Mouse (Mus musculus): Measurements from ENCODE around the gene Map6. TPM values are rescaled to one million over a fixed set of nuclear protein-coding genes. Genes with fewer than 3 reads are reported as not detected.
A peak's percentile ranks its signal among the peaks of the same experiment; 100 is the strongest.

Map6 gene
- total RNA-seq, 2 experiments from 2014 or later, result 8.3 to 11.5 TPM

GRCm38 (mm10) chr7:99386030-99386429, 118.8 kb downstream of the Map6 start:
- peak in 1 of 2 experiments; percentile 63 for DNase-seq (ENCODE audit: low spot score in 2 of 2)

Other genes with a start within 250 kb of the Map6 start
- gene Uvrag, start 126.3 kb upstream of the Map6 start, total RNA-seq (2021), result 10 to 100 TPM; 28.9 to 30.4 TPM
- gene Dgat2, start 84.7 kb upstream of the Map6 start, total RNA-seq (2021), result 10 to 100 TPM; 13.0 to 20.0 TPM
- gene Mogat2, start 28.8 kb upstream of the Map6 start, total RNA-seq (2021), result under 1 TPM; 0.15 to 0.16 TPM
- 100 to 1,000 TPM; 409 to 535 TPM for gene Serpinh1, start 85.8 kb downstream of the Map6 start, total RNA-seq (2021)
- gene Gdpd5, start 114.0 kb downstream of the Map6 start, total RNA-seq (2021), result 10 to 100 TPM; 17.1 to 19.2 TPM
- gene Klhl35, start 198.6 kb downstream of the Map6 start, total RNA-seq (2021), result 1 to 10 TPM in 1 of 2 experiments, under 1 TPM in 1; 0.91 to 1.5 TPM
- gene Rps3, start 216.3 kb downstream of the Map6 start, total RNA-seq (2021), result 100 to 1,000 TPM; 484 to 545 TPM

All from gastrocnemius, postnatal 4 days (tissue).